Mouse (Mus musculus): ENCODE data around the gene Sulf2.

The Sulf2 gene

GRCm38 (mm10) chr2:166092412-166092811 lies 63.1 kb downstream of the Sulf2 start:
- in situ Hi-C loops (cut with MseI, MboI): loop anchor here in 1 of 2 experiments (10.0 kb wide), 1 partner anchor 472 kb away; no protein-coding TSS in a partner anchor

GRCm38 (mm10) chr2:166091599-166091998 lies 63.9 kb downstream of the Sulf2 start:
- in situ Hi-C loops (cut with MseI, MboI): loop anchor here in 1 of 2 experiments (10.0 kb wide), 1 partner anchor 473 kb away; no protein-coding TSS in a partner anchor

- in situ Hi-C loops (cut with MseI, MboI): loop anchor here in 1 of 2 experiments (10.0 kb wide), 1 partner anchor 475 kb away; no protein-coding TSS in a partner anchor
These were observed 65.3 kb downstream of the Sulf2 start for GRCm38 (mm10) chr2:166090131-166090581.

- in situ Hi-C loops (cut with MseI, MboI): loop anchor here in 1 of 2 experiments (5.0 kb wide), 1 partner anchor 473 kb away; no protein-coding TSS in a partner anchor
These were observed 66.5 kb downstream of the Sulf2 start for GRCm38 (mm10) chr2:166088991-166089390.

- in situ Hi-C loops (cut with MseI, MboI): loop anchor here in 1 of 2 experiments (5.0 kb wide), 1 partner anchor 476 kb away; no protein-coding TSS in a partner anchor
These were observed 68.8 kb downstream of the Sulf2 start for GRCm38 (mm10) chr2:166086457-166087233.

GRCm38 (mm10) chr2:166085780-166086179 lies 69.7 kb downstream of the Sulf2 start:
- in situ Hi-C loops (cut with MseI, MboI): loop anchor here in 1 of 2 experiments (5.0 kb wide), 1 partner anchor 477 kb away; no protein-coding TSS in a partner anchor

- in situ Hi-C loops (cut with MseI, MboI): loop anchor here in 1 of 2 experiments (5.0 kb wide), 1 partner anchor 477 kb away; no protein-coding TSS in a partner anchor
These were observed 70.5 kb downstream of the Sulf2 start for GRCm38 (mm10) chr2:166084964-166085363.

GRCm38 (mm10) chr2:166084111-166084510 lies 71.4 kb downstream of the Sulf2 start:
- in situ Hi-C loops (cut with MseI, MboI): no loop called here

- in situ Hi-C loops (cut with MseI, MboI): no loop called here
These were observed 71.9 kb downstream of the Sulf2 start for GRCm38 (mm10) chr2:166083542-166084031.

GRCm38 (mm10) chr2:166082661-166083060 lies 72.8 kb downstream of the Sulf2 start:
- in situ Hi-C loops (cut with MseI, MboI): no loop called here

- in situ Hi-C loops (cut with MseI, MboI): no loop called here
These were observed 73.3 kb downstream of the Sulf2 start for GRCm38 (mm10) chr2:166082193-166082592.

GRCm38 (mm10) chr2:166080967-166081750 lies 74.3 kb downstream of the Sulf2 start:
- in situ Hi-C loops (cut with MseI, MboI): no loop called here

GRCm38 (mm10) chr2:166079961-166080885 lies 75.2 kb downstream of the Sulf2 start:
- in situ Hi-C loops (cut with MseI, MboI): no loop called here

GRCm38 (mm10) chr2:166079231-166079630 lies 76.2 kb downstream of the Sulf2 start:
- in situ Hi-C loops (cut with MseI, MboI): no loop called here

- in situ Hi-C loops (cut with MseI, MboI): no loop called here
These were observed 78.1 kb downstream of the Sulf2 start for GRCm38 (mm10) chr2:166077371-166077770.

GRCm38 (mm10) chr2:166074322-166074721 lies 81.1 kb downstream of the Sulf2 start:
- in situ Hi-C loops (cut with MseI, MboI): no loop called here

- in situ Hi-C loops (cut with MseI, MboI): no loop called here
These were observed 82.4 kb downstream of the Sulf2 start for GRCm38 (mm10) chr2:166073082-166073481.

GRCm38 (mm10) chr2:166071889-166072288 lies 83.6 kb downstream of the Sulf2 start:
- in situ Hi-C loops (cut with MseI, MboI): no loop called here

- in situ Hi-C loops (cut with MseI, MboI): no loop called here
These were observed 84.0 kb downstream of the Sulf2 start for GRCm38 (mm10) chr2:166071481-166071880.

GRCm38 (mm10) chr2:166069738-166070137 lies 85.7 kb downstream of the Sulf2 start:
- in situ Hi-C loops (cut with MseI, MboI): no loop called here

- in situ Hi-C loops (cut with MseI, MboI): no loop called here
These were observed 86.3 kb downstream of the Sulf2 start for GRCm38 (mm10) chr2:166069164-166069563.
